Mouse (Mus musculus): ENCODE measurements around the gene Fam196b. TPM values are rescaled to one million over a fixed set of nuclear protein-coding genes. Genes with fewer than 3 reads are reported as not detected.

Fam196b gene
- total RNA-seq, 1 experiment, result 0.36 TPM

DNA sequence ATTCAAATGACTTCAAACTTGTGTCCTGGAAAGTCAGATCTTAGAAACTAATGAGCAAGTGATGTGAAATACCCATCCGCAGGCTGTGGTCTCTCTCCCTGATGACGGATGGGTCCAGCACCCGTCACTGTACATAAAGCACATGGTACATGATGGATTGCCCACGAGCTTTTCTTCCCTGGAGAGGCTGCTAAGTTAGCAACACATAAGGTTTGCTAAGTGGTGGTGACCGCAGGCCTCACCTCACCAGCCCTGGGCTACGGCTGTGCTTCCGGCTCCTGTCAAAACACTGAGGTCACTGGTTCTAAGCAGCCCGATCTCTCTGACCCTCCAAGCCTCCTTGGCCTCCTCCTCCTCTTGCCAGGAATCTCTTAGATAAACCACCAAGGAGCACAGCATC lies 91.7 kb downstream of the Fam196b start:
- no peak for DNase-seq (ENCODE audit: low read depth, low spot score)
- peaks cover 3 to 12% of the 10 kb centered on the region in 2 experiments; a peak in 2 of 4 replicates for H3K4me1 ChIP-seq (ENCODE audit: control insufficient read depth in 2 of 2, insufficient read depth in 2 of 2, low read length in 2 of 2, poor library complexity in 1 of 2)

DNA sequence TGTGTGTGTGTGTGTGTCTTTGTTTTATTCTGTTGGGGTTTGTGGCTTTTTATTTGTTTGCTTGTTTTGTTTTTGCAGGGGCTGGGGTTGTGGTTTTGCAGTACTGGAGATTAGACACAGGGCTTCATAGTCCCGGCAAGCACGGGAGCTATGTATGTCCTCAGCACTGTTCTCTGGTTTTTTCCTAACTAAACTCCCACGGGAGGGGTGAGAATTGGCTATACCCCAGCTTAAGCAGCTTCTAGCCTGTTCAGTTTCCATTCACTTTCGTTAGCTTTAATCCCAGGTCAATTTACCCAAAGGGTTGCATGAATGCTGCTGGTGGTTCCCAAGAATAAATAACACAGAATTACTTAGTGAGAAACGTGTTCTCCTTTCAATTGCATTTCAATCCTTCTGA lies 92.2 kb downstream of the Fam196b start:
- no peak for DNase-seq (ENCODE audit: low read depth, low spot score)
- TF ChIP-seq HCFC1 (IDR thresholded peaks at IDR 0.05; ENCODE audit: borderline replicate concordance, insufficient read depth, low read length) (no peak), MAFK (IDR thresholded peaks at IDR 0.05; ENCODE audit: insufficient read depth, low read depth, low read length) (no peak), ZNF384 (IDR thresholded peaks at IDR 0.05; ENCODE audit: low read depth, low read length) (no peak), ZC3H11A (IDR thresholded peaks at IDR 0.05; ENCODE audit: borderline replicate concordance, low read depth, low read length) (no peak), CHD2 (IDR thresholded peaks at IDR 0.05; ENCODE audit: low read depth, low read length) (no peak)
- in situ Hi-C loops (cut with MboI; ENCODE audit: low sequenced_read_pairs in 2 of 2, unreplicated experiment in 2 of 2), result no loop called here
- Histone ChIP-seq H3K9me3 (ENCODE audit: control insufficient read depth, insufficient read depth, low read depth, low read length) (no peaks in the 10 kb centered on the region), H3K27ac (ENCODE audit: insufficient read depth, low read depth, low read length, poor library complexity, severe bottlenecking) (no peak overlapping the region), H3K4me1 (ENCODE audit: control insufficient read depth in 2 of 2, insufficient read depth in 2 of 2, low read length in 2 of 2, poor library complexity in 1 of 2) (peaks cover 3 to 13% of the 10 kb centered on the region in 2 experiments; a peak in 2 of 4 replicates), H3K4me3 (ENCODE audit: insufficient read depth in 1 of 2, low read depth in 1 of 2, low read length in 2 of 2, poor library complexity in 1 of 2, severe bottlenecking in 1 of 2) (no peak overlapping the region), H3K9ac (ENCODE audit: insufficient read depth, low read depth, low read length, poor library complexity, severe bottlenecking) (no peak overlapping the region), H3K36me3 (ENCODE audit: control insufficient read depth, insufficient read depth, low read length, poor library complexity, severe bottlenecking) (no peaks in the 10 kb centered on the region)

More for the DNA sequence above, 91.7 kb downstream of the Fam196b start:
- no peak overlapping the region for H3K4me3 ChIP-seq (ENCODE audit: insufficient read depth in 1 of 2, low read depth in 1 of 2, low read length in 2 of 2, poor library complexity in 1 of 2, severe bottlenecking in 1 of 2)
- H3K27ac ChIP-seq (ENCODE audit: insufficient read depth, low read depth, low read length, poor library complexity, severe bottlenecking), result no peak overlapping the region
- TF ChIP-seq ZNF384 (IDR thresholded peaks at IDR 0.05; ENCODE audit: low read depth, low read length) (no peak), HCFC1 (IDR thresholded peaks at IDR 0.05; ENCODE audit: borderline replicate concordance, insufficient read depth, low read length) (no peak), ZC3H11A (IDR thresholded peaks at IDR 0.05; ENCODE audit: borderline replicate concordance, low read depth, low read length) (no peak), CHD2 (IDR thresholded peaks at IDR 0.05; ENCODE audit: low read depth, low read length) (no peak), MAFK (IDR thresholded peaks at IDR 0.05; ENCODE audit: insufficient read depth, low read depth, low read length) (no peak)
- H3K36me3 ChIP-seq (ENCODE audit: control insufficient read depth, insufficient read depth, low read length, poor library complexity, severe bottlenecking), result no peaks in the 10 kb centered on the region
- in situ Hi-C loops (cut with MboI; ENCODE audit: low sequenced_read_pairs in 2 of 2, unreplicated experiment in 2 of 2), result no loop called here
- H3K9me3 ChIP-seq (ENCODE audit: control insufficient read depth, insufficient read depth, low read depth, low read length), result no peaks in the 10 kb centered on the region
- H3K9ac ChIP-seq (ENCODE audit: insufficient read depth, low read depth, low read length, poor library complexity, severe bottlenecking), result no peak overlapping the region

DNA sequence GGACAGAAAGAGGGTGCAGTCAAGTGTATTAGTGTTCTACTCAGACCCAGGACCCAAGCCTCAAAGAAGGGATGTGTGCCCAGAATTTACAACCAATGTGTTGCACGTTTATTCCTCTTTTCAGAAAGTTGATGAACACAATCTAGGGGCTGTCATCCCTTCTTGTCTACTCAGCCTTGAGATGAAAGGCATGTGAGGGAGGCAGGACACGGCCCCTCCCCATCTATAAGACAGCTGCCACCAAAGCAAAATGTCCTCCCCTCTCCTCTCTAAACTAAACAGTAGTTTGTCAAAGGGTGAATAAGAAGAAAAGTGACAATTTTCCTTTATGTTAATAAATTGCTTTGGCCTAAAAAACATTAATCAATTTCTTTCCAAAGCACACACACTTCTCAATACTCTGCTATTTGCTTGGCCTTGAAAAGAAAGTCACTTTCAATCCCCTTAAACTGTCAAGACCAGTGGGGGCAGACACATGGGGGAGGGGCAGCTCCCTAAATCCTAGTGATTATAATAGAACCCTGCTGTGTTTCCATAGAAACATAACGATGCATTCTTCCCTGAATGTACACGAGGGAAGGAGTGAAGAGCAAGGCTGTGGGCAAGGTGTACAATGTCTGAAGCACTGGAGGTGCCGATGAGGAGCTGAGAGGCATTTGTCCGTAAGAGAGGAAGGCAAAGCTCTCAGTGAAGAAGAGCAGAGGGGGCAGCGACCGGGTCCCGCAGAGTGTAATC lies 101.4 kb downstream of the Fam196b start:
- in situ Hi-C loops (cut with MboI; ENCODE audit: low sequenced_read_pairs in 2 of 2, unreplicated experiment in 2 of 2), result no loop called here
- H3K36me3 ChIP-seq (ENCODE audit: control insufficient read depth, insufficient read depth, low read length, poor library complexity, severe bottlenecking), result no peaks in the 10 kb centered on the region
- H3K27ac ChIP-seq (ENCODE audit: insufficient read depth, low read depth, low read length, poor library complexity, severe bottlenecking), result no peak overlapping the region
- no peak overlapping the region for H3K9ac ChIP-seq (ENCODE audit: insufficient read depth, low read depth, low read length, poor library complexity, severe bottlenecking)
- no peak overlapping the region for H3K4me3 ChIP-seq (ENCODE audit: insufficient read depth in 1 of 2, low read depth in 1 of 2, low read length in 2 of 2, poor library complexity in 1 of 2, severe bottlenecking in 1 of 2)
- TF ChIP-seq HCFC1 (IDR thresholded peaks at IDR 0.05; ENCODE audit: borderline replicate concordance, insufficient read depth, low read length), result no peak
- TF ChIP-seq ZC3H11A (IDR thresholded peaks at IDR 0.05; ENCODE audit: borderline replicate concordance, low read depth, low read length), result no peak
- TF ChIP-seq CHD2 (IDR thresholded peaks at IDR 0.05; ENCODE audit: low read depth, low read length), result no peak
- no peak for TF ChIP-seq MAFK (IDR thresholded peaks at IDR 0.05; ENCODE audit: insufficient read depth, low read depth, low read length)
- H3K9me3 ChIP-seq (ENCODE audit: control insufficient read depth, insufficient read depth, low read depth, low read length), result no peaks in the 10 kb centered on the region
- DNase-seq (ENCODE audit: low read depth, low spot score), result no peak
- peaks cover 0 to 10% of the 10 kb centered on the region in 2 experiments; a peak in 1 of 4 replicates for H3K4me1 ChIP-seq (ENCODE audit: control insufficient read depth in 2 of 2, insufficient read depth in 2 of 2, low read length in 2 of 2, poor library complexity in 1 of 2)

DNA sequence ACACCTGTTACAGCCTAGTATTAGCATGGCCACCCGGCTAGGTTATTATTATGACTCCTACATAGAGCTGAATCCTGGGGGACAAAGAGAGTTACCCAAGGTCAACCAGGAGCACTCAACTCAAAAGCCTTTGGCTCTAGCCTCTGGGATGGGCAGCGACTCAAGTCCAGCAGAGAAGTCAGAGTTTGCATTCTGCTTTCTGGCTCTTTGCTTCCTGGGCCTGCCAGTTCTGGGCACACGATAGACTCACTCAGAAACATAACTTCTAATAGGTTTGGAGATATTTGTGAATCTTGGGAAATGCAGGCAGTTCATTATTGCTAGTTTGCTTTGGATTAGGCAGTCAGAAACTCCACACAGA lies 102.0 kb downstream of the Fam196b start:
- in situ Hi-C loops (cut with MboI; ENCODE audit: low sequenced_read_pairs in 2 of 2, unreplicated experiment in 2 of 2), result no loop called here
- no peak overlapping the region for H3K9ac ChIP-seq (ENCODE audit: insufficient read depth, low read depth, low read length, poor library complexity, severe bottlenecking)
- H3K4me3 ChIP-seq (ENCODE audit: insufficient read depth in 1 of 2, low read depth in 1 of 2, low read length in 2 of 2, poor library complexity in 1 of 2, severe bottlenecking in 1 of 2), result no peak overlapping the region
- H3K36me3 ChIP-seq (ENCODE audit: control insufficient read depth, insufficient read depth, low read length, poor library complexity, severe bottlenecking), result no peaks in the 10 kb centered on the region
- H3K9me3 ChIP-seq (ENCODE audit: control insufficient read depth, insufficient read depth, low read depth, low read length), result no peaks in the 10 kb centered on the region
- no peak for TF ChIP-seq MAFK (IDR thresholded peaks at IDR 0.05; ENCODE audit: insufficient read depth, low read depth, low read length)
- no peak for TF ChIP-seq ZC3H11A (IDR thresholded peaks at IDR 0.05; ENCODE audit: borderline replicate concordance, low read depth, low read length)
- no peak for TF ChIP-seq CHD2 (IDR thresholded peaks at IDR 0.05; ENCODE audit: low read depth, low read length)
- no peak for TF ChIP-seq HCFC1 (IDR thresholded peaks at IDR 0.05; ENCODE audit: borderline replicate concordance, insufficient read depth, low read length)
- no peak for TF ChIP-seq ZNF384 (IDR thresholded peaks at IDR 0.05; ENCODE audit: low read depth, low read length)
- no peak overlapping the region for H3K27ac ChIP-seq (ENCODE audit: insufficient read depth, low read depth, low read length, poor library complexity, severe bottlenecking)
- no peak for DNase-seq (ENCODE audit: low read depth, low spot score)
- H3K4me1 ChIP-seq (ENCODE audit: control insufficient read depth in 2 of 2, insufficient read depth in 2 of 2, low read length in 2 of 2, poor library complexity in 1 of 2), result peaks cover 0 to 6% of the 10 kb centered on the region in 2 experiments; a peak in 1 of 4 replicates

Data from ES-E14 (cell line).